Mouse (Mus musculus): ENCODE measurements around the gene Nim1k.

DNA sequence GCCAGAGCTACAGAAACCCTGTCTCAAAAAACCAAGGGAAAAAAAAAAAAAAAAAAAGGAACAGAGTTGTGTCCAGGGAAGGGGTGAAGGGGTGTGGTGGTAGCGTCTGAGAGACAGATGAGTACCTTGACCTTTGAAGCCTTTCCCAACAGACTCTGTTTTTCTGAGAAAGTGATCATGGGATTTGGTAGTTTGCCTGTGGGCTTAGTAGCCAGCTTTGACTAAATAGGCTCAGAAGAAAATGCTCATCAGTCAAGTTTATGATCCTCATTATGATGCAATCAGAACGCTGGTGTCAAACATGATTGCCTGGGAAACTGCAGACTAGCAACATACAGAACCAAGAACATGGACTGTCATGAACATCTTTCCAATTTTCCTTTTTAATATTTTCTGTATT is 76.0 kb downstream of the Nim1k start:
- TF ChIP-seq CTCF (IDR thresholded peaks at IDR 0.05; ENCODE audit: low read depth, low read length), result no peak
- TF ChIP-seq GATA1 (IDR thresholded peaks at IDR 0.05; ENCODE audit: borderline replicate concordance, low read length), result no peak
